Mouse (Mus musculus): ENCODE measurements around the gene Cptp.

Gene Cptp

GRCm38 (mm10) chr4:155869317-155870033, at the start of gene Cptp, which contains the start of gene Ints11:
Gene Cptp, minus strand, starts transcription at chr4:155869440.
Gene Ints11, plus strand, starts transcription at chr4:155869546.
- DNase-seq (ENCODE audit: low spot score in 2 of 2): peak; percentile 92 to 97

- DNase-seq (ENCODE audit: low spot score in 2 of 2): peak in 1 of 2 experiments; percentile 4
Measured at GRCm38 (mm10) chr4:155908751-155909150, 39.5 kb upstream of the Cptp start.

- peak in 1 of 2 experiments; percentile 3 for DNase-seq (ENCODE audit: low spot score in 2 of 2)
Measured at GRCm38 (mm10) chr4:155908281-155908680, 39.0 kb upstream of the Cptp start.

- DNase-seq (ENCODE audit: low spot score in 2 of 2): peak in 1 of 2 experiments; percentile 2
Measured at GRCm38 (mm10) chr4:155907003-155907402, 37.8 kb upstream of the Cptp start.

GRCm38 (mm10) chr4:155906125-155906524, 36.9 kb upstream of the Cptp start:
- DNase-seq (ENCODE audit: low spot score in 2 of 2): peak; percentile 2 to 3

- no peak for DNase-seq (ENCODE audit: low spot score in 2 of 2)
Measured at GRCm38 (mm10) chr4:155905634-155906033, 36.4 kb upstream of the Cptp start.

GRCm38 (mm10) chr4:155904318-155905102, 35.3 kb upstream of the Cptp start:
- DNase-seq (ENCODE audit: low spot score in 2 of 2): peak; percentile 8

- DNase-seq (ENCODE audit: low spot score in 2 of 2): peak in 1 of 2 experiments; percentile 3
Measured at GRCm38 (mm10) chr4:155903246-155903645, 34.0 kb upstream of the Cptp start.

- DNase-seq (ENCODE audit: low spot score in 2 of 2): peak; percentile 32 to 52
Measured at GRCm38 (mm10) chr4:155901205-155901604, 32.0 kb upstream of the Cptp start.

- DNase-seq (ENCODE audit: low spot score in 2 of 2): peak in 1 of 2 experiments; percentile 3
Measured at GRCm38 (mm10) chr4:155899355-155899754, 30.1 kb upstream of the Cptp start.

- no peak for DNase-seq (ENCODE audit: low spot score in 2 of 2)
Measured at GRCm38 (mm10) chr4:155898318-155898717, 29.1 kb upstream of the Cptp start.

- DNase-seq (ENCODE audit: low spot score in 2 of 2): peak in 1 of 2 experiments; percentile 3
Measured at GRCm38 (mm10) chr4:155896461-155896860, 27.2 kb upstream of the Cptp start.

GRCm38 (mm10) chr4:155895826-155896225, 26.6 kb upstream of the Cptp start:
- DNase-seq (ENCODE audit: low spot score in 2 of 2): peak in 1 of 2 experiments; percentile 3

- peak; percentile 74 to 77 for DNase-seq (ENCODE audit: low spot score in 2 of 2)
Measured at GRCm38 (mm10) chr4:155895216-155895615, 26.0 kb upstream of the Cptp start.

GRCm38 (mm10) chr4:155894311-155894881, 25.2 kb upstream of the Cptp start:
- peak; percentile 67 for DNase-seq (ENCODE audit: low spot score in 2 of 2)

GRCm38 (mm10) chr4:155893212-155893690, 24.0 kb upstream of the Cptp start:
- DNase-seq (ENCODE audit: low spot score in 2 of 2): peak; percentile 4 to 6

GRCm38 (mm10) chr4:155892438-155893211, 23.4 kb upstream of the Cptp start:
- peak; percentile 27 to 34 for DNase-seq (ENCODE audit: low spot score in 2 of 2)

GRCm38 (mm10) chr4:155892017-155892416, 22.8 kb upstream of the Cptp start:
- DNase-seq (ENCODE audit: low spot score in 2 of 2): peak in 1 of 2 experiments; percentile 71

- peak; percentile 93 for DNase-seq (ENCODE audit: low spot score in 2 of 2)
Measured at GRCm38 (mm10) chr4:155891551-155892001, 22.3 kb upstream of the Cptp start, which contains the start of the genes Pusl1 and Acap3. Gene Pusl1, minus strand, starts transcription at chr4:155891781. Gene Acap3, plus strand, starts transcription at chr4:155891822.

GRCm38 (mm10) chr4:155891011-155891471, 21.8 kb upstream of the Cptp start:
- DNase-seq (ENCODE audit: low spot score in 2 of 2): peak in 1 of 2 experiments; percentile 29

GRCm38 (mm10) chr4:155889316-155889715, 20.1 kb upstream of the Cptp start:
- DNase-seq (ENCODE audit: low spot score in 2 of 2): peak in 1 of 2 experiments; percentile 3

Measured in frontal cortex, postnatal 14 days (tissue).